Mouse (Mus musculus) forebrain, embryonic 14.5 days (tissue): ENCODE results near the gene Bcl2. TPM values are rescaled to one million over a fixed set of nuclear protein-coding genes. Genes with fewer than 3 reads are reported as not detected.

Experiments used
- ATAC-seq: fragments of 200-750 bp; cut with Nextera tagmentation; 2 replicates; pipeline ENCODE4 v1.8.0; 2017; ENCODE audit warnings: mild to moderate bottlenecking, moderate library complexity
- DNase-seq: peaks from one replicate; pipeline ENCODE4 v3.0.0-alpha.2; 2015; ENCODE audit warnings: low spot score
- H3K27ac ChIP-seq: fragments of 300-500 bp; sonication (generic); 2 replicates; pipeline ENCODE4 v1.5.1; 2014; ENCODE audit warnings: low read depth, mild to moderate bottlenecking, control low read depth, low read length, moderate library complexity
- H3K27me3 ChIP-seq: fragments of 300-500 bp; sonication (generic); replicated peaks from 2 replicates; pipeline ENCODE4 v1.6.1; 2014; ENCODE audit warnings: low read length, control low read depth, mixed read lengths; ENCODE audit not compliant: control insufficient read depth, insufficient read depth
- H3K36me3 ChIP-seq: fragments of 300-500 bp; sonication (generic); 2 replicates; pipeline ENCODE4 v1.6.1; 2014; ENCODE audit warnings: low read length, control low read depth; ENCODE audit not compliant: control insufficient read depth, insufficient read depth
- H3K4me1 ChIP-seq: fragments of 300-500 bp; sonication (generic); 2 replicates; pipeline ENCODE4 v1.6.1; 2014; ENCODE audit warnings: antibody characterized with exemption, low read length, control low read depth; ENCODE audit not compliant: control insufficient read depth, insufficient read depth
- H3K4me2 ChIP-seq: fragments of 300-500 bp; sonication (generic); 2 replicates; pipeline ENCODE4 v1.6.1; 2014; ENCODE audit warnings: mild to moderate bottlenecking, control low read depth, low read length
- H3K4me3 ChIP-seq: fragments of 300-500 bp; sonication (generic); 2 replicates; pipeline ENCODE4 v1.5.1; 2014; ENCODE audit warnings: low read depth, low read length, control low read depth
- H3K9ac ChIP-seq: fragments of 300-500 bp; sonication (generic); 2 replicates; pipeline ENCODE4 v1.6.1; 2014; ENCODE audit warnings: mild to moderate bottlenecking, low read length, control low read depth, moderate library complexity
- H3K9me3 ChIP-seq: fragments of 300-500 bp; sonication (generic); replicated peaks from 2 replicates; pipeline ENCODE4 v1.6.1; 2016; ENCODE audit warnings: low read length, control low read depth, mixed read lengths; ENCODE audit not compliant: control insufficient read depth
- WGBS: fragments of 180-500 bp; shearing (Covaris S2); extraction: QIAGEN DNeasy Blood & Tissue Kit; methylation state at CpG from one replicate; pipeline ENCODE4 v1.1.7; 2014; 5-methylcytosine and 5-hydroxymethylcytosine counted together
- polyA plus RNA-seq: library from polyadenylated mRNA; unstranded; fragments of >200 nt; fragmentation: Nextera tagmentation; extraction: Ambion mirVana; gene quantifications from 2 replicates; pipeline ENCODE4 v1.2.1, GENCODE M21; 2014

Gene Bcl2
- polyA plus RNA-seq, 1 experiment from 2014 or later = 5.3 TPM

GRCm38 (mm10) chr1:106584824-106585223 lies 129.2 kb downstream of the Bcl2 start:
- H3K4me2 ChIP-seq = no peak overlapping the region
- 57% methylated on average over 2 of the region's 2 CpGs for WGBS
- ATAC-seq = peak; percentile 64; the same call in 1 of the 2 replicates
- H3K9ac ChIP-seq = no peak overlapping the region
- H3K4me3 ChIP-seq = no peak overlapping the region
- H3K4me1 ChIP-seq = peaks cover 7% of the 10 kb centered on the region; the same call in 1 of the 2 replicates
- no peak overlapping the region for H3K27ac ChIP-seq
- DNase-seq = peak; percentile 24
- no peaks in the 10 kb centered on the region for H3K9me3 ChIP-seq
- no peaks in the 10 kb centered on the region for H3K36me3 ChIP-seq
- no peaks in the 10 kb centered on the region for H3K27me3 ChIP-seq

- DNase-seq = no peak
- Histone ChIP-seq H3K4me1 (peaks cover 7% of the 10 kb centered on the region; the same call in 1 of the 2 replicates), H3K27me3 (no peaks in the 10 kb centered on the region), H3K9me3 (no peaks in the 10 kb centered on the region), H3K27ac (no peak overlapping the region), H3K36me3 (no peaks in the 10 kb centered on the region), H3K4me3 (no peak overlapping the region), H3K4me2 (no peak overlapping the region), H3K9ac (no peak overlapping the region)
- WGBS = 92% methylated on average over 4 of the region's 4 CpGs
- ATAC-seq = no peak
These were observed 129.8 kb downstream of the Bcl2 start for GRCm38 (mm10) chr1:106584273-106584672.

- no peak overlapping the region for H3K27ac ChIP-seq
- DNase-seq = peak; percentile 56
- H3K27me3 ChIP-seq = no peaks in the 10 kb centered on the region
- H3K9ac ChIP-seq = no peak overlapping the region
- H3K4me3 ChIP-seq = no peak overlapping the region
- no peak overlapping the region for H3K4me2 ChIP-seq
- H3K4me1 ChIP-seq = peaks cover 7% of the 10 kb centered on the region; the same call in 1 of the 2 replicates
- H3K36me3 ChIP-seq = no peaks in the 10 kb centered on the region
- H3K9me3 ChIP-seq = no peaks in the 10 kb centered on the region
- ATAC-seq = peak; percentile 55
- WGBS = 44% methylated on average over 14 of the region's 14 CpGs
These were observed 130.5 kb downstream of the Bcl2 start for GRCm38 (mm10) chr1:106583245-106584241.

GRCm38 (mm10) chr1:106582810-106583209 lies 131.3 kb downstream of the Bcl2 start:
- no peak for DNase-seq

GRCm38 (mm10) chr1:106581812-106582211 lies 132.3 kb downstream of the Bcl2 start:
- WGBS = 79% methylated on average over 2 of the region's 2 CpGs
- Histone ChIP-seq H3K27me3 (no peaks in the 10 kb centered on the region), H3K9ac (no peak overlapping the region), H3K36me3 (no peaks in the 10 kb centered on the region), H3K9me3 (no peaks in the 10 kb centered on the region), H3K4me3 (no peak overlapping the region), H3K27ac (no peak overlapping the region), H3K4me2 (no peak overlapping the region), H3K4me1 (peaks cover 7% of the 10 kb centered on the region; the same call in 1 of the 2 replicates)
- ATAC-seq (no peak), DNase-seq (no peak)

More at GRCm38 (mm10) chr1:106582810-106583209, 131.3 kb downstream of the Bcl2 start:
- Histone ChIP-seq H3K9me3 (no peaks in the 10 kb centered on the region), H3K27me3 (no peaks in the 10 kb centered on the region), H3K4me3 (no peak overlapping the region), H3K4me1 (peaks cover 7% of the 10 kb centered on the region; the same call in 1 of the 2 replicates), H3K9ac (no peak overlapping the region), H3K4me2 (no peak overlapping the region), H3K27ac (no peak overlapping the region), H3K36me3 (no peaks in the 10 kb centered on the region)
- no peak for ATAC-seq
- 60% methylated on average over 3 of the region's 3 CpGs for WGBS

GRCm38 (mm10) chr1:106579768-106580167 lies 134.3 kb downstream of the Bcl2 start:
- Histone ChIP-seq H3K4me3 (no peak overlapping the region), H3K4me2 (no peak overlapping the region), H3K27me3 (no peaks in the 10 kb centered on the region), H3K36me3 (no peaks in the 10 kb centered on the region), H3K9me3 (no peaks in the 10 kb centered on the region), H3K9ac (no peak overlapping the region), H3K27ac (no peak overlapping the region), H3K4me1 (peaks cover 6% of the 10 kb centered on the region; the same call in 1 of the 2 replicates)
- 98% methylated on average over 1 of the region's 1 CpGs for WGBS
- ATAC-seq (no peak), DNase-seq (no peak)

- Histone ChIP-seq H3K9me3 (no peaks in the 10 kb centered on the region), H3K4me1 (0 out of 2 replicates have a peak, but pooled peaks cover 2% of the 10 kb centered on the region), H3K36me3 (no peaks in the 10 kb centered on the region), H3K4me2 (no peak overlapping the region), H3K9ac (no peak overlapping the region), H3K27ac (no peak overlapping the region), H3K27me3 (no peaks in the 10 kb centered on the region), H3K4me3 (no peak overlapping the region)
- DNase-seq (no peak), ATAC-seq (no peak)
- 86% methylated on average over 2 of the region's 2 CpGs for WGBS
These were observed 141.6 kb downstream of the Bcl2 start for GRCm38 (mm10) chr1:106572506-106572905.

GRCm38 (mm10) chr1:106570870-106571269 lies 143.2 kb downstream of the Bcl2 start:
- Histone ChIP-seq H3K4me1 (0 out of 2 replicates have a peak, but pooled peaks cover 2% of the 10 kb centered on the region), H3K9ac (no peak overlapping the region), H3K4me2 (no peak overlapping the region), H3K27ac (no peak overlapping the region), H3K27me3 (no peaks in the 10 kb centered on the region), H3K36me3 (no peaks in the 10 kb centered on the region), H3K4me3 (no peak overlapping the region), H3K9me3 (no peaks in the 10 kb centered on the region)
- no peak for ATAC-seq
- DNase-seq = no peak
- WGBS = 91% methylated on average over 1 of the region's 1 CpGs

GRCm38 (mm10) chr1:106570366-106570765 lies 143.7 kb downstream of the Bcl2 start:
- Histone ChIP-seq H3K9ac (no peak overlapping the region), H3K4me3 (no peak overlapping the region), H3K4me2 (no peak overlapping the region), H3K27me3 (no peaks in the 10 kb centered on the region), H3K36me3 (no peaks in the 10 kb centered on the region), H3K4me1 (0 out of 2 replicates have a peak, but pooled peaks cover 2% of the 10 kb centered on the region), H3K27ac (no peak overlapping the region), H3K9me3 (no peaks in the 10 kb centered on the region)
- ATAC-seq = no peak; the same call in 1 of the 2 replicates
- 74% methylated on average over 6 of the region's 6 CpGs for WGBS
- peak; percentile 28 for DNase-seq
